Mouse (Mus musculus): ENCODE data around the gene Add2. TPM values are rescaled to one million over a fixed set of nuclear protein-coding genes. Genes with fewer than 3 reads are reported as not detected.

Add2 gene
- total RNA-seq, 2 experiments from 2014 or later: 0.11 TPM; not detected in 1

DNA sequence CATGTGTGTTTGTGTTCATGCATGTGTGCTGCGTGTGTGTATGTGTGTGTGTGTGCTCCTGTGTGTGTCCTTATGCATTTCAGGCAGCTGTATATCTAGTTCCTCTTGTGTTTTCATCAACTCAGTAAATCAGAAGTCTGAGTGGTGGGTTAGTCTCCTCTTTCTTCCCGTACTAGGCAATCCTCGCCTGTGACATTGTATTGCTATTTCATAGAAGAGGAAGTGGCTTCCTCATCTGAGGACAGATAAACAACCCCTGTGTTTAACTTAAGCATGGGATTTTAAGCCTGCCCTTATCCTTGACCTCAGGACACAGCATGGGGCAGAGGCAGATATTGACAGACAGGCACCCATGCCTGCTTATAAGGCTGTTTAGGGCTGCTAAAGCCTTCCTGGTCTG is 45.4 kb downstream of the Add2 start:
- DNase-seq: no peak
- intact Hi-C loops (cut with DNase I): no loop called here
- Histone ChIP-seq H3K4me3 (no peak overlapping the region), H3K27ac (no peak overlapping the region)
- no peak for TF ChIP-seq CTCF (IDR thresholded peaks at IDR 0.05)

DNA sequence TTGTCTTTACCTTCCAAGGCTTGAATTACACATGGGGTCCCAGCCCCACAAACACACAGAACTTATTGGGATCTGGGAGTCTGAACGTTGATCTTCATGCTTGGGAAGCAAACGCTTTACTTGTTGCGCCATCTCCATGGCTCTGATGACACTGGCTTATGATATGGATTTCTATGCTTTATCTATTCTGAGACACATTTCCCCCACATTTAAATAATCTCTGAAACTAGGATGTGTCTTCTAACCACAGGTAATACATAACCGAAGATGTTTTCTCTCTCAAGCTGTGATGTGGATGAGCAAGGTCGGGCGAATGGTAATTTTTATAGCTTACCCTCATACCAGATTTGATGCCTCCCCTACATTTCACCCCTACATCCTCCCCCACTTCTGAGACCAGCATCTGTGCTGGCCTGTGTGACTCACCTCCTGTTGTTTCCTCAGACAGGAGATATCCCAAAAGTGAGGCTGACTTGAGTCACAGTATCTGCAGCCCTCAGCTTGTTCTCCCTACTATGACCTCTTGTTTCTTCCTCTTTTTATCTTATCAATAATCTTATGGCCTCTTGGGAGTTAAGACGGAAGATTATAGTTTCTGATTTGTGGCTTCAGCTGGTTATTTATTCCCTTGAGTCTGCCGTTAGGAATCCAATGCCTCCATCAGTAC is 46.2 kb downstream of the Add2 start:
- no peak overlapping the region for H3K4me3 ChIP-seq
- TF ChIP-seq CTCF (IDR thresholded peaks at IDR 0.05): no peak

DNA sequence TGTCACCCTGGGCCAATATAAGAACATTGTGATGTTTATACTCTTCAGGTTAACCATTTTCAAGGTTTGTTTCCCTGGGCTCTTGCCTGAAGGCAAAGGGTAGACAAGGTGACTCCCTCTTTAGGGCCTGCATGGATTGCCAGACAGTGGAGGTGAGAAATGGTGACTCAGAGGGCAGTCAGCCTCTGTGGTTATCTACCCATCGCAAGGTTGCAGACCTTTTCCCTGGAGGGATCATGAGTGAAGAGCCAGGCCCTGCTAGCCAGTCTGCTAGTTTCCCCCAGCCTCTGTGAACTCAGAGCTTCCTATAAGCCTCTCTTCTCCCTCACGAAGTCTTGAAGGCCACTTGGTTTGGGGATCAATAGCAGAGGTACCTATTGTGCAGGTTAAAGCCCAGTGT is 48.0 kb downstream of the Add2 start:
- Histone ChIP-seq H3K27ac (no peak overlapping the region), H3K4me3 (no peak overlapping the region)
- no peak for DNase-seq
- intact Hi-C loops (cut with DNase I): no loop called here
- no peak for TF ChIP-seq CTCF (IDR thresholded peaks at IDR 0.05)

More for the DNA sequence above, 46.2 kb downstream of the Add2 start:
- intact Hi-C loops (cut with DNase I): no loop called here
- no peak overlapping the region for H3K27ac ChIP-seq
- no peak for DNase-seq

DNA sequence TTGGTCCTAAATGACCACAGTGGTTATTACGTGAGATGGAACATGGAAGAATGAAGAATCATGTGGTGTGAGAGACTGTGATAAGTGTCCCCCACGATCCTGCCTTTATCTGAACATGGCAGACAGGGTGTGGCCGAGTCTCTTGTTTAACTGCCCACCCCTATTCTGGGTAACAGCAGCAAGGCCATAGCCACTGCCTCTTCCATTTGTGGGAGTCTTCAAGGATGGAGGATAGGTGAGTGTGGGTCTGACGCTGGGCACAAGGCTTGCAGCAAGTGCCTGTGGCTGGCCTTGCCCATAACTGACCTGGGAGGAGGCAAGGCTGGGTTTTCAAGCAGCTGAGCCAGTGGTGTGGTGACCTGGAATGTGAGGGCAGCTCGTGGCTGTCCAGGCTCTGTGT is 49.4 kb downstream of the Add2 start:
- no peak overlapping the region for H3K27ac ChIP-seq
- no peak for TF ChIP-seq CTCF (IDR thresholded peaks at IDR 0.05)
- no peak overlapping the region for H3K4me3 ChIP-seq
- no peak for DNase-seq
- intact Hi-C loops (cut with DNase I): no loop called here

DNA sequence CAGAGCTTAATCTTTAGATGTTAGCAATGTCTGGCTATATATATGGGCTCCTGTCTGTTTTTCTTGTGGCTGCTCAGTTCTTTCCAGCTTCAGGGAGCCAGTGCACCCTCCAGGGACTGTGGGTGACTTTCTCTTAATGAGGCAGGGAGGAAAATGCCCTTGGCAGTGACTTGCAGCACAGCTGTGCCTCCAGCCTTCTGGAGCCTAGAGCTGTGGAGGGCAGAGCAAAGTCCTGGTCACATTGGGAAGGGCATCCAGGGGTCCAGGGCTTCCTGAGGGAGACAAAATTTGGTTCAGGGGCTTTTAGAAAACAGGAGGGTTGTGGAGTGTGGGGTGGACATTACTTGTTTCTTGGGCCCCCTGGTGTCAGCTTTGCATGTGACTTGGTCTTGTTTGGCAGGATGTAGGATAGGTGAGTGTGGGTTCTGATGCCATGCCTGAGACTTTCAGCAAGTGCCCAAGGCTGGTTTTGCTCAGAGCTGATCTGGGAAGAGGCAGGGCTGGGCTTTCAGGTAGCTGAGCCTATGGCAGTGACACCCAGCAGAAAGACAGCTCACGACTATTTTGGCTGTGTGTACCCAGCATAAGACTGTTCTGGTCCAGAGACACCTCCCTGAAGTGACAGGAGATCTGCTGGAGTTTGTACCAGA is 50.0 kb downstream of the Add2 start:
- no peak for TF ChIP-seq CTCF (IDR thresholded peaks at IDR 0.05)
- Histone ChIP-seq H3K4me3 (no peak overlapping the region), H3K27ac (no peak overlapping the region)
- no peak for DNase-seq
- intact Hi-C loops (cut with DNase I): no loop called here

DNA sequence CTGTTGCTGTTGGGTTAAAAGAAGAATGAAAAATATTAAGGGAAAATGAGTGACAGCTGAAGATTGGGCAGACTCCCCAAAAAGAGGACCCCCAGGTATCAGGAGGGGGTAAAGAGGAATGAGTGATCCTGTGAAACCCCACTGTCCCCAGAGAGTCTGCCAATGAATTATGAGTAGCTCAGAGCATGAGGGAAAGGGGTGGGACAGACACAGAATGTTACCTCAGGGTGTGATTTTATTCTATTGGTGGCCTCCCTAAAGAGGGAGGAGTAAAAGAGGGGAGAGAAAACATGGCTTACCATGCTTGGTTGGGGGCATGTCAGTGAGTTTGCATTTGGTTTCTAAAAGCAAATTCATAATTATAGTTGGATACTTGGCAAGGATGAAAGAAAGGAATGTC is 50.8 kb downstream of the Add2 start:
- intact Hi-C loops (cut with DNase I): no loop called here
- no peak overlapping the region for H3K4me3 ChIP-seq
- no peak for DNase-seq
- H3K27ac ChIP-seq: no peak overlapping the region
- TF ChIP-seq CTCF (IDR thresholded peaks at IDR 0.05): no peak

DNA sequence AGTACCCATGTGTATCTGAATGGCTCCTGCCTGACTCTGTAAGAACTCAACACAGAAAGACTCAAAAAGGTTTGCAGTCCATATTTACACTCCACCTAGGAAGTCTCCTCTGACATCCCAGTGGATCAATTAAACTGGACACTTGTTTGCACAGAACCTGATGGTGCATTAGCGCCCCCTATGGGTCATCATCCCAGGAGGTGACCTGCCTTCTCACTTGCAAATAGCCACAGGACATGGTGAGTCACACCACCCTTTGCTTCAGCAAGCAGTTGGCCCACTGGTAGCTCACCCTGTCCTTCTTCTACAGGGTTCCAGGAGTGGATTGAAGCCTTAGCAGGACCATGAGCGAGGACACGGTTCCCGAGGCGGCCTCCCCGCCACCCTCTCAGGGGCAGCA is 57.0 kb downstream of the Add2 start:
- TF ChIP-seq CTCF (IDR thresholded peaks at IDR 0.05): peak; percentile 57
- intact Hi-C loops (cut with DNase I): loop anchor here (2.0 kb wide), 1 partner anchor 65 kb away; no protein-coding TSS in a partner anchor
- no peak overlapping the region for H3K4me3 ChIP-seq
- no peak overlapping the region for H3K27ac ChIP-seq
- DNase-seq: peak; percentile 41

DNA sequence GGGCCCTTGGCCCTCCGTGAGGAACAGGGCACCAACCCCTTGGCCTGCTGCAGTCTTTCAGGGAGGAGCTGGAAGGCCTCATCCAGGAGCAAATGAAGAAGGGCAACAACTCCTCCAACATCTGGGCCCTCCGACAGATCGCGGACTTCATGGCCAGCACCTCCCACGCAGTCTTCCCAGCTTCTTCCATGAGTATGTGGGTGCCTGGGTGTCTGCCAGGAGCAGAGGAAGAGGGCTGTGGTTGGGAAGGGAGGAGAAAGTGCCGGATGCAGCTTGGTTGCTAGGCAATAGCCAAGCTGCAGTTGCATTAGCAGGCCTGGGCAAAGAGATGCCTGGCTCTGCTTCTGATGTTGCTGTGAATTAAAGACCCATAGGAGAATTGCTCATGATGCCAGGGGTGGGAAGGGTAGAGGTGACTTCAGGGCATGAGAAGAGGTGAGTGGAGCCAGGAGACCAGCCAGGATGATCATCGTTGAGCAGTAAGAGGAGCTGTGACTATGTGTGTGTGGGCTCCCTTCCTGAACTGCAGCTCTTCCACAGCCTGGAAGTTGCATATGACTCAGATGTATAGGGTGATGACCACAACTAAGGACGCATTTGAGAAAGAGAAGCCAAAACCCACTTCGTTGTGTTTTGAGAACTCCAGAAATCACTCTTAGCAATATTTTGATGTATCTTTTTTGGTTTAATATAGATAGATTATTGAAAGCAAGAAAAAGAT is 58.5 kb downstream of the Add2 start:
- Histone ChIP-seq H3K4me3 (no peak overlapping the region), H3K27ac (no peak overlapping the region)
- intact Hi-C loops (cut with DNase I): no loop called here
- no peak for TF ChIP-seq CTCF (IDR thresholded peaks at IDR 0.05)
- DNase-seq: peak; percentile 43

DNA sequence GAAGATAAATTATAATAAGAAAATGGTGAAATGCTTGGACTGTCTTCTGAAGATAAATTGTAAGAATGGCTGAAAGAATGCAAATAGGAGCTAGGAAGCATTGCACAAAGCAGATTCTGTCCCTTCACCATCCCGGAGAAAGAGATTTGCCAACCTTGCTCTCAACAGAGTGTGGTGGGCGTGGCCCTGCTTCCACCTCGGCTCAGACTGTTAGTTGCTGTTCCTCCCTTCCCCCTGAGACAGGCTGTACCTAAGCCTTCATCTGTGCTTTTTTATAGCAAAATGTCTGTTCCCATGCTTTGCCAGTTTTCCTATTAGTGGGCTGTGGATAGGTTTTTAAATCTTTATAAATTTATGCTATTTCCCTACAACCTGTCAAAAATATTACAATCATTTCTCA is 59.3 kb downstream of the Add2 start:
- no peak overlapping the region for H3K27ac ChIP-seq
- intact Hi-C loops (cut with DNase I): no loop called here
- H3K4me3 ChIP-seq: no peak overlapping the region
- TF ChIP-seq CTCF (IDR thresholded peaks at IDR 0.05): no peak
- no peak for DNase-seq

DNA sequence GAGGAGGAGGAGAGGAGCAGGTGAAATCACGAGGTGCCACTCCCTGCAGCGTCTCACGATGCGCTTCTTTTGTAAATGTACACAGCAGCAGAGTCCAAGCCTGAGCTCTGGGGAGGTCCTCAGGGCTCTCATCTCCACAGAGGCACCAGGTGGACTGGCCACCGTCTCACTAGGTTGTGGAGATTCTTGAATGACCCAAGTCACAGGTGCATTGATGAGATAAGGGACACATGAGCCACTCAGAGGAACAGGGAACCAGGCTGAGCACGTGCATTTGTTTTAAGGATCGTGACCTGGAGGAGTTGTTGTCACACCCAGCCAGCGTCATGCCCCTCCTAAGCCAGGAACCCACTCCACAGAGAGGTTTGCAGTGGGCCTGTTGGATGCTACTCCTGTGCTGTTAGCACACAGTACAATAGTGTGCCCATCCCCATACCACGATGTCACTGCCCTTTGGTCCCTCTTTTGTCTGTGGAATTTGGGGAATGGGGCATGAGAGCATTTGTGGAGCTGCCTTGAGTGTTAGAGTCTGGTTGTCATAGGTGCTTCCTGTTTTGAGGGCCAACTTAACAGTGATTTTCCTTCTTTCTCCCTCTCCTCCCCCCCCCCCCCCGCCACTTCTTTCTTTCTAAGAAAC is 65.8 kb downstream of the Add2 start:
- no peak overlapping the region for H3K27ac ChIP-seq
- no peak for TF ChIP-seq CTCF (IDR thresholded peaks at IDR 0.05)
- H3K4me3 ChIP-seq: no peak overlapping the region
- intact Hi-C loops (cut with DNase I): no loop called here
- no peak for DNase-seq

DNA sequence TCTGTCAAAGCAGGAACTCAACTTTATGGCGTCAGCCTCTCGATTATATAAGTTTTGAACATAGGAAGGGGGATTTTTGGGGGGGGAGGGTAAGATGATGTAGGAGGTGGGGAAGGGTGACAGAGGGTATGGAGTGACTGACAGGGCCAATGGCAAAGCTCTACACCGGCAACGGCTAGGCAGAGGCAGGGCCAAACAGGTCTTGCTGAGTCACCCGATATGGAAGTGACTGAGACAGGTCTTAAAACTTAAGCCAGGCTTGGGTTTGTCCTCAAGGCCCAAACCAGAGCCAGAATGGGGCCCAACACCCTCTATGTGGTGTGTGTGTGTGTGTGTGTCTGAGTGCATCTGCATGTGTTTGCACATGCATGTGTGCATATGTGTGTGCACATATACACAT is 67.0 kb downstream of the Add2 start:
- intact Hi-C loops (cut with DNase I): no loop called here
- Histone ChIP-seq H3K4me3 (no peak overlapping the region), H3K27ac (no peak overlapping the region)
- no peak for DNase-seq
- TF ChIP-seq CTCF (IDR thresholded peaks at IDR 0.05): no peak

DNA sequence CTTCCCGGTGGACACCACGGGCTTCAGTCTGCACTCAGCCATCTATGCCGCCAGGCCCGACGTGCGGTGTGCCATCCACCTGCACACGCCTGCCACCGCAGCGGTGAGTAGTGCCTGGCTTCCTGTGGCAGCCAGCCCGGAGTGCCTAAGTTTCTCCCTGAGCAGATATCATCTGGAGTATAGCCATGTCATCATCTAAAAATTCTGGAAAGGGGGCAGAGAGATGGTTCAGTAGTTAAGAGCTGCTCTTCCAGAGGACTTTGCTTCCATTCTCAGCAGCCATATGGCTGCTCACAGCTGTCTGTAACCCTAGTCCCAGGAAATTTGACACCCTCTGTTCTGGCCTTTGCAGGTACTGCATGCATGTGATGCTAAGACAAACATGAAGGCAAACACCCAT is 68.3 kb downstream of the Add2 start:
- Histone ChIP-seq H3K27ac (no peak overlapping the region), H3K4me3 (no peak overlapping the region)
- DNase-seq: no peak
- intact Hi-C loops (cut with DNase I): no loop called here
- no peak for TF ChIP-seq CTCF (IDR thresholded peaks at IDR 0.05)

DNA sequence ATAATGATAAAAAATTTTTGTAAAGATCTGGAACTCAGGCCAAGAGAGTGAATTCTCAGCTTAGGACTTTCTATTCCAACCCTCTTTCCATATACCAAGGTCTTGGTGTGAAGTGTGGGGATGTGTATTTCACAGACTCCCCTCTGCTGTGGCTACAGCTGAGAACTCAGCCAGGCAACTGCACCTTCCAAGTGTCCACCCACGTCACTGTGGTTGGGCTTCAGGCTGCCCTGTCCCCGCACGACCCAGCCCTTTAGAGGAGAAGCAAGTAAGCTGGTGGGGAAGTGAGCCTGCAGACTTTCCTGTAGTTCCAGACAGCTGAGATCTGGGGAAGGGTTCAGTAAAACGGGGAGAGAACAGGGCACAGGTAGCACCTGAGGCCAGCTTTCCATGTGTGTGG is 68.7 kb downstream of the Add2 start:
- DNase-seq: no peak
- no peak for TF ChIP-seq CTCF (IDR thresholded peaks at IDR 0.05)
- intact Hi-C loops (cut with DNase I): no loop called here
- no peak overlapping the region for H3K27ac ChIP-seq
- no peak overlapping the region for H3K4me3 ChIP-seq

All from gastrocnemius, adult 2 months (tissue).